Mouse (Mus musculus): ENCODE measurements around the gene Ccnd1.

DNA sequence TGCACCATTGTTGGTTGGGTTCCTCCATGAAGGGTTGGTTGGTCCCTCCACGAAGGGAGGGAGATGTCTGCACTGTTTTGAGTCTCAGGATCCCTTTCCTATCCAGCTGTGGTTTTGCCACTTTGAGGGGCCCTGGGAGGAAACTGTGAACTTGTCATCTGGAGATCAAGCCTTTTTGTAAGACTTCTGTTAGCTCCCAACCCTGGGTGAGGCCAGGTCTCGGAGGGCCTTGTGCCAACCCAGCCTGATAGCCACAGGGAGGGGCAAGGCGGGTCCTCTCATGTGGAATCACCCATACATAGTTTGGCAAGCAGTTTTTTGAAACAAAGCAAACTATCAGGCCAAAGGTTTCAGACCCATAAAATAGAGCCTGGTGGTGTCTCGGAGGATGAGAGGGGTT, 24.6 kb upstream of the Ccnd1 start:
- TF ChIP-seq CTCF (IDR thresholded peaks at IDR 0.05; ENCODE audit: insufficient read depth, low read depth, low read length) (no peak), POLR2A (IDR thresholded peaks at IDR 0.05; ENCODE audit: insufficient read depth, low read depth, low read length) (no peak)

Data from olfactory bulb, adult 2 months (tissue).